Mouse (Mus musculus): ENCODE data around the gene 2300002M23Rik.

- TF ChIP-seq CTCF (IDR thresholded peaks at IDR 0.05; ENCODE audit: control insufficient read depth, insufficient read depth, insufficient read length) (no peak), MYOD1 (IDR thresholded peaks at IDR 0.05; ENCODE audit: control insufficient read depth, insufficient read length, low read depth) (no peak), CEBPB (IDR thresholded peaks at IDR 0.05; ENCODE audit: low read depth) (no peak), MAX (IDR thresholded peaks at IDR 0.05) (no peak), FOSL1 (IDR thresholded peaks at IDR 0.05; ENCODE audit: insufficient read depth, low read length, poor library complexity, severe bottlenecking) (no peak), USF1 (IDR thresholded peaks at IDR 0.05; ENCODE audit: low read depth) (no peak), MYOG (IDR thresholded peaks at IDR 0.05; ENCODE audit: control insufficient read depth, extremely low read depth, insufficient read length) (no peak)
These were observed 27.2 kb downstream of the 2300002M23Rik start for GRCm38 (mm10) chr17:35594456-35594855.

Measured in C2C12 (cell line).